Mouse (Mus musculus) WW6 (cell line): Measurements from ENCODE around the gene Qprt.
A peak's percentile ranks its signal among the peaks of the same experiment; 100 is the strongest.
"Not testable (repeated sequence)": the region's sequence is repeated elsewhere in the genome, so short reads cannot be mapped to it uniquely, and the experiment has no call there.

Experiments
- DNase-seq: peaks from one replicate; pipeline ENCODE4 v3.0.0-alpha.2; 2013; ENCODE audit warnings: low read depth, low spot score

Qprt gene

DNA sequence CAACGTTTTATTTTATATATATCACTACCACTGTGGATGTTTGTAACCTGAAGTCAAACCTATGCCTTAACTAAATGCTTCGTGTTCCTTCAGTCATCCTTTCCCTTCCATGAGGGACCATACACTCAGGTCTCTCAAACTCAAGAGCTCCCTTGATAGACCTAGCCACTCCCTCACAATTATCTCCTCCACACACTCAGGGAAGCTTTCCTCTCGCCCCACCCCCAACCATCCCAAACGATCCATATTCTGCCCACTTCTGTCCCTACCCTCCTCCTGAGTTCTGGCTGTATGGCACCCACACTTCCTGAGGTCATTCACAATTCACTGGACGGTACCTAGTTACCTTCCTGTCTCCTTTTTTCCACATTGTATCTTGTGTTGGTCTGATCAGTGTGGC is 23.5 kb downstream of the Qprt start:
- no peak for DNase-seq

DNA sequence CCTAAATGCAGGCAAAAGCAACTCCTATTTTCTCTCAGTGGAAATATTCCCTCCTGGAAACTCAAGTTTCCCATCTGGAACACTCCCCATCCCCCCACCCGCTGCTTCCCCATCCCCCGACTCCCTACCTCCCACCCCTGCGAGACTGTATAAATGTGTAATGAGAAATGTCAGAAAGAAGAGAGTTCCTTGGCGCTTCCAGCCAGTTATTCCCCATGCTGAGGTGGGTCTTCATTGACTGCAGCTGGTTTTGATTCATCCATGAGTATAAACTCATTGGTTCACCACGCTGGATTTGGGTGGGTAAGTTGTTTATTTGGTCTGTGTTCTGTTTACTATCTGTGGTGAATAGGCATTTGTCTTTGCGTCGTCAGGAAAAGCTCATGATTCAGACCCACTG is 25.6 kb downstream of the Qprt start:
- no peak for DNase-seq

DNA sequence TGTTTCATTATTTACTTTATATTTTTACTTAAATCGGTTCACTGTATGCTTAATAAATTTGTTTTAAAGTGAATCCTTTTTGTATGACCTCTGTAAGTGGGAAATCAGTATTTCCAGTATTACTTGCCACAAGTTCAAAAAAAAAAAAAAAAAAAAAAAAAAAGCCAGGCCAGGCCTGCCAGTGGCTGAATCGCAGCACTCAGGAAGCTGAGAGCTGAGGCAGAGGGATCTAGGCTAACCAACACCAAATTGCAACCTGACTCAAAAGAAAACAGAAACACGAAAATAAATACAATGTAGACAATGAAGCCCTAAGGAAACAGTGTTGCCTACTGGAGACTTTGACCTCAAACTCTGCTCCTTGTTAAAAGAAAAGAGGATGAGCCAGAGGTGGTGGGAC is 28.1 kb downstream of the Qprt start:
- DNase-seq, result no peak

DNA sequence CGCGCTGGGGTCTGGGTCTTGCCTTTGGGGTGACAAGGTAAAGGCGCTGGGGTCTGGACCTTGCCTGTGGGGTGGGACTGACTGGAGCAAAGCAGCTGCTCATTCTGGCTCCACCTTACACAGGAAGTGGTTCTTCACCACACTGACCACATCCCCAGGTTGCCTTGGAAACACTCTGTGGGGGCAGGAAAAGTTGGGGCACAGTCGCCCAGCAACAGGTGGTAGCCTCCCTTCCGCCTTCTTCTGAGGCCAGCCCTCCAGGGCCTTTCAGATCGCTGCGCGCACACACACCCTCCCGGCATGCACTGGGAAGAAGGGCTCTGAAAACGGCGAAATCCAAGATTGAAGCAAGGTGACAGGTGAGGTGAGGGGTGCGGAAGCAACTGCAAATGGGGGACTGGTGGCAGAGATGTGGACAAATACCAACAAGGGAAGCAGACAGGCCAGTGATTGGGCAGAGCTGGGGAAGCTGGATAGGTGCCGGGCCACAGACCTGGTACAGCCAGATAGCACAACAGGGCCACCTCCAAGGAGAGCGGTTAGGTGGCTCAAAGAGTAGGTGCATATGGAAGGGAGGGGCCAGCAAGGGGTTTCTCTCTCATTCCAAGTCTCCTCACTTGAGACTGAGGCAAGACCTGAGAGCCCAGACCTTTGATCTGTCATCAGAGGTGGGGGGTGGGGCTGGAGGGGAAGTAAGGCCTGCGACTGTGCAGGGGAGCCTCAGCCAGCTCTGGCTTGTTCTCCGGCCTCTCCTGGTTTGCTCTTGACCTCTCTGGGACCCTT is 30.7 kb downstream of the Qprt start, which contains the start of gene AI467606:
AI467606 (plus strand) TSS at position 246 of the 783 bp plus-strand sequence.
- peak; percentile 78 for DNase-seq

DNA sequence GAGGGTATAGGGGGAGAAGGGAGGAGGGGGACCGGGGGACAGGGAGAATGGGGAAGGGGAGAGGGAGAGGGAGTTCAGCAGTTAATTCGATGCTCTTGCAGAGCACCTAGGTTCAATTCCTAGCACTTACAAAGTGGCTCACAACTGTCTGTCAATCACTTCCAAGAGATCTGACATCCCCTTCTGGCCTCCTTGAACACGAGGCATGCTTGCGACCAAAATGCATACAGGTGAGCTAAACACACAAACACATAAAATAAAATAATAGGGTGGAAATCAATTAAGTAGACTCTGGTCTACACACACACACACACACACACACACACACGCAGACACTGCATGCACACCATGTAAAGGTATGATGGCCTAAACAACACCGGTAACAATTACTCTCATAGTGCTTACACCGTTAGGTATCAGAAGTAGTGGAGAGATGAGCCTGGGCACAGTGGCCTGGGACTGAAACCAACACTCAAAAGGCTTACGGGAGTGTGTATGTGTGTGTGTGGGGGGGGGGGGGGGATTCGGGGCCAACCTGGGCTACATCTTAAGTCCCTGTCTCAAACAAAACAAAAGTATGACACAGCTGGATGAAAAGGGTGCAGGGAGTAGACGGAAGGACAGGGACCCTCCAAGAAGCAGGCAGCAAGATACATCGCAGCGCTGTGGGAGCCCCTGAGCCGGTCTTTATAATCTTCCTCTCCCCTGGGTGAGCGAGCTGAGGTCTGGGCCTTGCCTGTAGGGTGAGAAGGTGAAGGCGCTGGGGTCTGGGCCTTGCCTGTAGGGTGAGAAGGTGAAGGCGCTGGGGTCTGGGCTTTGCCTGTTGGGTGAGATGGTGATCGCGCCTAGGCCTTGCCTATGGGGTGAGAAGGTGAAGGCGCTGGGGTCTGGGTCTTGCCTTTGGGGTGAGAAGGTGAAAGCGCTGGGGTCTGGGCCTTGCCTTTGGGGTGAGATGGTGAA is 31.6 kb downstream of the Qprt start:
- DNase-seq, result no peak

DNA sequence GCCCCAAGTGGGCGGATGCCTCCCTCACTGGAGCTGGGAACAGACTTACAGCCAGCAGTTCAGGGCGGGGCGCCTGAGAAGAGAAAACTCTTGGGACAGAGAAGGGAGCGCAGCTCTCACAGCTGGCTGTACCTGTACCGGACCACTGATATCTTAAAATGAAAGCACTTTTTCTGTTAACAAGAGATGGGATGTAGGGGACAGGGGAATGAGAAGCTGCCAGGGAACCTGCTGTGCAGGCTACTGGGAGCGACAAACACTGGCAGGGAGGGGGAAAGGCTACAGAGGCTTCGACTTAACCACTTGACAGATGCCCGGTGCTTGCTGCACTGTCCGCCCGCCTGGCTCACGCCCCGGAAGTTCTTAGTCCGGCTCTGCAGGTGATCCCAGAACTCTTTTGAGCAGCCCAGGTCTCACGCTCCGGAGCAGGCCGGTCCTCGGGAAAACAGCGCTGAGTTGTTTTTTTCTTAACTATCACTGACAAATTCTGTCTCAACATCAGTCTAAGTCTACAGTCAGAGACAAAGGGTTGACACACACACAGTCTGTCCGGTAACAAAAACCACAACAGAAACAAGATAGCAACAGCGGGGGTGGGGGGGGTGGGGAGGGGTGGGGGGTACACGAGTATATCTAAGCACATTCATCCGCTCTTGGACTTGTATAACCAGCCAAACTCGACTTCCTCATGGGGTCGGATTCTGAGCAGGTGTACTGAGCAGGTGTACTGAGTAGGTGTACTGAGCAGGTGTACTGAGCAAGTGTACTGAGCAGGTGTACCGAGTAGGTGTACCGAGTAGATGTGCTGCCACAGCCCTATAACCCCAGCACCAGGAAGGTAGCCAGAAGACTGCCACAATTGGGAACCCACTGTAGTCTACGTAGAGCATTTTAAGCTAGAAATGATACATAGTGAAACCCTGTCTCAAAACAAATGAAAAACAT is 32.9 kb downstream of the Qprt start:
- no peak for DNase-seq

DNA sequence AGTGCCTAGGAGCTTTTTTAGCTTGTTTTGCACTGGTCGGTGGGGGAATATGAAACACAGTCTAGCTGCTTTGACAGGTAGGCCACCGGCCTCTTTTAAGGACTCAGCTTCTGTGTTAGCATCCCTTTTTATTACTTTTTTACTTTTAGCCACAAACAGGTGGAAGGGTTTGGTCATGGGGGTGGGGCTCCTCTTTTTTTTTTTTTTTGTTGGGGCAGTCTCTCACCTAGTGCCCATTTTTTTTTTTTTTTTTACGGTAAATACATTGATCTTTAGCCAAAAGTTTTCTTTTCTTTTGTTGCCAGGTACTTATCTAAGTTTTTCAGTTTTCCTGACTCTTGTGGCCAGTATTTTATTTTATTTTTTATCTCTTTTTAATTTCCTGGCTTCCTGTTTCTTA is 33.9 kb downstream of the Qprt start:
- DNase-seq, result no peak

DNA sequence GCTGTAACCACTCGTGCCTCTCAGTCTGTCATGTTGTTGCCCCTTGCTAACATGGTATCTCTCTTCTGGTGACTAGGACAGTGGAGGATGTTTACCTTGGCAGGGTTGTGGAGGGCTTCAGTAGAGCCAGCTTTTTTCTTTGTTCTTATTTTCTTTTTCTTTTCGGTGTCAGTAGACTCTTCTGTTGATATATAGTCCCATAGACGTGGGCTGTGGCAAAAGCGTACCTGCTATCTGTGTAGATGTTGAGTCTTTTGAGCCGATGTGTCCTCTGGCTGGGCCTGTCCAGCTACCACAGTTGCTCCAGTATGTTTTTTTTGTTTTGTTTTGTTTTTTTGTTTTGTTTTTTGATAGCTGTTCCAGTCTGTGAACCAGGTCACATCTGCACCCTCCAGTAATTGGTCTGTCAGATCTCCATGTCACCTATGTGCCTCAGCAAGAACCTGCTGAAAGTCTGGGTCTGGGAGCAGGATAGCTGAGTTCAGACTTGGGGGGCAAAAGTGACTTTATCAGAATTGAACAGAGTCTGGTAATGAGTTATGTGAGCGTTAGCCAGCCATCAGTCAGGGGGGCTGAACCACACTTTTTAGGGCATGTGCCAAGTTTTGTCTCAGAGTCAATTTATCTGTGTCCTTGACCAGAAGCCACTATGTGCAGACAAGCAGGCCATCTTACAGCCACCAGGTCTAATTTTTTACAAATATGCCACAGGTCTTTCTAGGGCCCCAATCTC is 34.6 kb downstream of the Qprt start, which contains the start of gene Zg16:
Zg16 (minus strand) TSS at position 51 of the 733 bp plus-strand sequence.
- DNase-seq, result not testable (repeated sequence)

DNA sequence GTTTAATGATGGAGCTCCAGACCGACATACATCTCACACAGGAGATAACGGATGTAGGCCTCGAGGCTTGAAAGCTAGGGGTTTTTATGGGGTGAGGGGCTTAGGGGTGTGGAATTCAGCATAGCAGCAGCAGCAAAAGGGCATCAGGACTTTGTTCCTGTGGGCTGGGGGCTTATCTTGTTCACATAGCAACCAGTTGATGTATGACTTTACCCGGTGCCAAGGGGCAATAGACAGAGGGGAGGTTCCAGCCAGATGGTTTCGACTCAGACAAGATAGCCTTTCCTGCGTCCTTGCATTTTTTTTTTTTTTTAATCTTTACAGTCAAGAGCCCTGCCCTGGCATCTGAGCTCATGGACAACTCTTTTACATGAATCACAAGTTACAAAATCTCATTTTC is 36.3 kb downstream of the Qprt start:
- DNase-seq, result not testable (repeated sequence)

DNA sequence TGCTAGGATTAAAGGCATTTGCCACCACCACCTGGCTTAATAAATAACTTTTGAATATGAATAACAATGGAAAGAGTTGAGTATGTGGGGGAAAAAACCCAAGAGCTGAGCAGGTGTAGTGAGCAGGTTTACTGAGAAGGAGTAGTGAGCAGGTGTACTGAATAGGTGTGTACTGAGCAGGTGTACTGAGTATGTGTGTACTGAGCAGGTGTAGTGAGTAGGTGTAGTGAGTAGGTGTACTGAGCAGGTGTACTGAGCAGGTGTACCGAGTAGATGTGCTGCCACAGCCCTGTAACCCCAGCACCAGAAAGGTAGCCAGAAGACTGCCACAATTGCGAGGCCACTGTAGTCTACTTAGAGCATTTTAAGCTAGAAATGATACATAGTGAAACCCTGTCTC is 37.2 kb downstream of the Qprt start:
- DNase-seq, result no peak

DNA sequence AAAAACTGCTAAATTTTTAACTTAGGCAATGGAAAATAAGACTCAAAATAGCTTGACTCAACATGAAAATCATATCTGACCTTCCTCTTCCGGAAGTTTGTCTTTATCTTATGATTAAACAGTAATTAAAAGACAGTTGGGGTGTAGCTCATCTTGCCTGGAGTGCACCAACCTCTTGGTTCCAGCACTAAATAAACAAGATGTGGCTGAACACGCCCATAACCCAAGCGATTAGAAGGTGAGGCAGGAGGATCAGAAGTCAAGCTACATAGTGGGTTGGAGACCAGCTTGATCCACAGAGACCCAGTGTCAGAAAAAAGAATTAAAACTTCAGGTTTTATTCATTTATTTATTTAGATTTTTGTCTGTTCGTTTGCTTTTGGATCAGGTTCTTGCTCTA is 38.3 kb downstream of the Qprt start:
- DNase-seq, result no peak

DNA sequence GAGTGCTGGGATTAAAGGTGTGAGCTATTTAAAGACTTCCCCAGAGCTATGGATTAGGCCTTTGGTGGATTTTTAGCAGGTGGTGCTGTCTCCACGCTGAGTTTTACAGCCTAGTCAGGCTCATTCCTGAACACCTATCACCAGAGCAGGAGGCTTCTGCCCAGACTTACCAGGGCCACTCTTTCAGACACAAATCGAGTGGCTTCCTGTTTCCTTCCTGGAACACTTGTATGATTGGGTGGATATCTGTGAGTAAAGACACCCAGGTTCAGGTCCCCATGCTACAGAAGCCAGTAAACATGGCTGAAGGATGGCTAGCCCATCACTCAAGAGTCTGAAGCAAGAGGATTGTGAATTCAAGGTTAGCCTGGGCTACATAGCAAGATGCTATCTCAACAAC is 39.0 kb downstream of the Qprt start:
- DNase-seq, result no peak

DNA sequence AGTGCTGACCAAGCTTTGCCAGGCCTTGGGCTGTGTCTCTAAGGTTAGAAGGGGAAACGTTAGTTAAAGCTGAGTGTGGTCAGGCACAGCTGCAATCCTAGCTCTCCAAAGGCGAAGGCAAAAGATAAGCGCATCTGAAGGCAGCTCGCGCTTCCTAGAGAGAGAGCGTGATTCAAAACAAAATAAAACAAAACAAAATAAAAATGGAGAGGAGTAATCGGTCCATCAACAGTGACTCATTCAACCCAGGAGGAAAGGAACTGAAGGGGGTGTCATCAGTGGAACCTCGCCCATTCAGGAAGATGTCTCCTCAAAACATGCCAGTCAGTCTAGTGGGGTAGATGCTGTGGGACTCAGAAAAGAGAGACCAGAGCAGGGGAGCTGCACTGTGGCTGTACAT is 39.8 kb downstream of the Qprt start:
- DNase-seq, result no peak

DNA sequence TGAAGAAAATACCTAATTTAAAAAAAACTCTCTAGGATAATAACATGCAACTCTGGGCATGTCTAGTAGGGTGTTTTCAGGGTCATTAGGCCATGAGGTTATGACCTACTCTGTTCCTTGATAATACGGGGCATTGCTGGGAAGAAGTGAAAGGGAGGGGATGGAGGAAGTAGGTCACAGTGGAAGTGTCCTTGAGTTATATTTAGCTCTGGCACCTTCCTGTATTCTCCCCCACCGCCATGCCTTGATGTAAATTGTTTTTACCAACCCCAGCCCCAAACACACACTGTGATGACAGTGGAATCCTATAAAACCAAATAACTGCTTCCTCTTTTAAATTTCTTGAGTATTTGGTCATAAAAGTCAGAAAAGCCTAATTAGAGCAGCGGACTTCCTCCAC is 42.0 kb downstream of the Qprt start:
- DNase-seq, result no peak

DNA sequence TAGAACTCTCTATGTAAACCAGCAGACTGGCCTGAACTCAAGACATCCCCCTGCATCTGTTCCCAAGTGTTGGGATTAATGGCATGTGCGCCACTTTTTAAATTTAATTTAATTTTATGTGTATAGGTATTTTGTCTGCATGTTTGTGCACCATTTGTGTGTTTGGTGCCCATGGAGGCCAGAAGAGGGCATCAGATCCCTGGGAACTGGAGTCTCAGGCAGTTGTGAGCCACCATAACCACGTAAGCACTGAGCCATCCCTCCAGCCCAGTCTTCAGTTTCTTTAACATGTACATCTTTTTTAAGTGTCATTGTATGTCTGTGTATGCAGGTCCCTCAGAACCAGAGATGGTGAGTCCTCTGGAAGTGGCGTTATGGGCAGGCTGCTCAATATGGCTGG is 44.3 kb downstream of the Qprt start:
- no peak for DNase-seq

DNA sequence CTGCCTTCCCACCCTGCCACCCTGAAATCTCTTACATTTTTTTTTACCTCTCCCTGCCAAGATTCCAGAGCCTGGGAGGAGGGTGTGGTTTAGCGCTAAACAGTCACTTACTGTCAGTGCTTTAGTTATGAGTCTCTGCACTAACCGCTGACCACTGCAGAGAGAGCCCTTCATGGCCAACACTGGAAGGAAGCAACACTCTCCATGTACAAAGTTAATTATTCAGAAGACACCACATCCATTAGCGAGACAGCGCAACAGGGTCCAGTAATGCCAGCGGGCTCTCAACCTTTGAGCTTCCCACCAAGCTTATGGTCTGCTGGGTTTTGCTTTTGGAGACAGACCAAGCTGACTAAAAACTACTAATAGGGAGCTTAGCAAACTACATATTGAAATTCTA is 45.8 kb downstream of the Qprt start:
- DNase-seq, result no peak

DNA sequence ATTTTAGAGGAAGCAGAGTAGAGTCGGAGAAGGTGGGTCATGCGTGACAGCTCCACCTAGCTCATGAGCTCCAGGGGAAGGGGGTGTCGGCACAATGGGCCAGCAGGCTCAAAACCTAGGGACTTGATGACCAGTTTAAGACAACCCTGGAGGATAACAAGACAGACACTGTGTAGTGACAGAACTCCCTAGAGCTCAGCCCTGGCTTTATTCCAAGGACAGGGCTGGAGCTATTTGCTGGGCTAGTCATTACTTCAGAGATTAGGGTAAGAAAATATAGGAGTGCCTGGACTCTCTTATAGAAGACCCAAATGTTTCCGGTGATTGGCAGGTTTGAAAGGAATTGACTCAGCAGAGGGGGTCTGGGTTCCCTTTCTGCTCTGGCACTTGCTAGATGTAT is 48.8 kb downstream of the Qprt start:
- no peak for DNase-seq

DNA sequence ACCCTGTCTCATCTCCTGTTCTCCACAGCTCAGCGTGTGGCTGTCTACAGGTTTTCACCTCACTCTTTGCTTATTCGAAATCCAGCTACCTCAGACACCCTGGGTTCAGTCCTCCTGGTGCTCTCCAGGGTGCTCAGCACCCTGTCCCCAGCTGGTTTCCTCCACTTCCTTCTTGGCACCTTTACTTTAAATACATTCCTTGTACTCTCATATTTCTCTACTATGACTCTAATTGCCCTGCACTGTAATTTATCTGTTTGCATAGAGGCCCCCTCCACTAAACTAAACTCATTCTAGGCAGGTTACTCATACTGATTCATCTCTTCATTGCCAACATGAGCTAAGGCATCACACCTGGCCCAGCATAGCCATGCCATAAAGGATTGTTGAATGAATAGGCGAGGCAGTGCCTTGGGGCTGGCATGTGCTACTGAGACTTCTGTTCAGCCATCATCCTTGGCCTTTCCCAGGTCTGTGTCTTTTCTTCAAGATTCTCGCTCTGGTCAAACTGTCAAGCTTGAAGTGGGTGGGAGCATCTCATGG is 51.1 kb downstream of the Qprt start:
- DNase-seq, result no peak

DNA sequence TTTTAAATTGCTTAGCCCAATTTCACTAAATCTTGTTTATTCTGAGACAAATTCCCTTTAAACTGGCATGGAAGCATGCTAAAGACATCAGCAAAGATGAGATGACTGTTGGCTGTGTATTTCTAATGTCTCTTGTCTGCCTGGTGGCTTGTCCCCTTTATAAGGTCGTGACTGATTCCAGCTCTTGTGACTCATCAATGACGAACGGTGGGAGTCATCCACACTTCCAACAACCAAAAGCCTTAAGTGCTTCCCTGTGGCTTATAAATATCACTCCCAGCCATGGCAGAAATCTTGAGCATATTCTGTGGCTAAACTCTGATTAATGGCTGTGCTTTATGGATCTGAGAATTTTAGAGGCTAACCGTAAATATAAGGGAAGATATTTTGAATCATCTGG is 55.7 kb downstream of the Qprt start:
- no peak for DNase-seq

DNA sequence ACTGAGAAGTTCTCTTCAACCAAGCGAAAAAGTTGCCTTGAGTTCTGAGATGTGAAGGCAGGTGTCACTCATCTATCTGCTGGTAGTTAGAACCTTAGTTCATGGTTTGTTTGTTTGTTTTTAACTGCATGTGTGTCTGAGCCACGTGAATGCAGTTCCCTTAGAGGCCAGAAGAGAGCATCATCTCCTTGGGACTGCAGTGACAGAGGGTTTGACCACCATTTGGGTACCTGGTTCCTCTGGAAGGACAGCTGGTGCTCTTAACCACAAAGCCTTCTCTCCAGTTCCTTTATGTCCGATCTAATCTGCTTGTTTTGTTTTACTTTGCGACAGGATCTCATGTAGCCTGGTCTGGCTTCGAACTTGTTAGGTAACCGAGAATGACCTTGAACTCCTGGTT is 56.5 kb downstream of the Qprt start:
- DNase-seq, result no peak
